Mouse (Mus musculus) bone marrow macrophage, adult 2 months (primary cell): Measurements from ENCODE around the gene Trp53tg5. TPM values are rescaled to one million over a fixed set of nuclear protein-coding genes. Genes with fewer than 3 reads are reported as not detected.
A peak's percentile ranks its signal among the peaks of the same experiment; 100 is the strongest.

ENCODE experiments used
- H3K27ac ChIP-seq: 2 replicates; pipeline ENCODE4 v1.5.1; 2012; ENCODE audit warnings: low read depth, low read length; ENCODE audit not compliant: insufficient read depth
- H3K4me1 ChIP-seq: 2 replicates; pipeline ENCODE4 v1.6.1; 2012; ENCODE audit warnings: low read length; ENCODE audit not compliant: control insufficient read depth, insufficient read depth
- H3K4me3 ChIP-seq: 2 replicates; pipeline ENCODE4 v1.5.1; 2012; ENCODE audit warnings: mild to moderate bottlenecking, low read length, moderate library complexity; ENCODE audit not compliant: insufficient read depth
- CTCF ChIP-seq: IDR thresholded peaks from 2 replicates; pipeline ENCODE4 v1.5.1; 2012; ENCODE audit warnings: low read depth, mild to moderate bottlenecking, low read length, moderate library complexity
- POLR2A ChIP-seq: IDR thresholded peaks from 2 replicates; pipeline ENCODE4 v1.6.1; 2012; ENCODE audit warnings: mild to moderate bottlenecking, low read depth, low read length, borderline replicate concordance
- polyA plus RNA-seq: library from polyadenylated mRNA; stranded (reverse); fragments of >200 nt; gene quantifications from 2 replicates; pipeline ENCODE4 v1.2.4, GENCODE M21; 2012; ENCODE audit not compliant: missing spikeins, insufficient read depth, insufficient read length

The Trp53tg5 gene
- not detected in 2 replicates for polyA plus RNA-seq

DNA sequence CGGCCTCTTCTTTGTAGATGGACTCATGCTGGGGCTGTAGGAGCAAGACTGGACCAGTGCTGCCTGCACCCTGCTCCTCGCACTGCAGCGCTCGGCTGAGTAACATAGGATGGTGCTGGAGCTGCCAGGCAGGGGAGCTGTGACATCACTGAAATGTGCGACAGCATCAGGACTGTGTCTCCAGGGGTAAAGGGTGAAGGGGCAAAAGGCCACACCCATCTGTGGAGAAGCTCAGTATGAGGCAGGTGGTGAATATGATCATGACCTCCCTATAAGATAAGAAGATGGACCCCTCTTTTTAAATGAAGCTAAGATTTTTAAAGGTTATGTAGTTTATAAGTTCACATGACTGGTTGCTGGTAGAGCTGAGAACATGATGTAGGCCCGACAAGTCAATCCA, at the start of gene Trp53tg5:
Trp53tg5 (minus strand) TSS at position 101 of the 400 bp plus-strand sequence.
- no peak within 1 kb of the TSS for H3K4me3 ChIP-seq
- TF ChIP-seq CTCF (no peak), POLR2A (no peak)
- H3K4me1 ChIP-seq: 0 out of 2 replicates have a peak, but pooled peaks cover 2% of the 10 kb centered on the region
- H3K27ac ChIP-seq: no peak within 1 kb of the TSS

DNA sequence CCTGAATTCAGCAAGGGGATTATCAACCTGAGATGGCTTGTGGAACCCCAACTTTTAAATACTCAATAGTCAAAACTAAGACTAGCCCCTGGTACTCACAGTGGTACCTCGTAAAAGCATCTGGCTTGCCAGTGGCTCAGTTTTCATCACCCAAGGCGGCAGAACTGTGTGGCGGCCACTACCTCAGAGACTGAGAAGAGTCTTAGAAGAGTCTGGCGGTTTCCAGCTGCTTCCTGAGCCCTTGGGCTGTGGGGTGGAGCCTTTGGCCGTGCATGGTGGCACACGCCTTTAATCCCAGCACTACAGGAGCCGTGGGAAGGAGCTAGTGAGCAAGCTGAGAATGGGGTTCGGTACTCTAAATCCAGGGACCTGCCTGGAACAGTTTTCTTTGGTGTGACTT, 48.8 kb upstream of the Trp53tg5 start:
- TF ChIP-seq POLR2A (no peak), CTCF (no peak)
- peaks cover 25% of the 10 kb centered on the region for H3K4me1 ChIP-seq
- peak overlapping the region; percentile 14 for H3K4me3 ChIP-seq
- H3K27ac ChIP-seq: no peak overlapping the region

DNA sequence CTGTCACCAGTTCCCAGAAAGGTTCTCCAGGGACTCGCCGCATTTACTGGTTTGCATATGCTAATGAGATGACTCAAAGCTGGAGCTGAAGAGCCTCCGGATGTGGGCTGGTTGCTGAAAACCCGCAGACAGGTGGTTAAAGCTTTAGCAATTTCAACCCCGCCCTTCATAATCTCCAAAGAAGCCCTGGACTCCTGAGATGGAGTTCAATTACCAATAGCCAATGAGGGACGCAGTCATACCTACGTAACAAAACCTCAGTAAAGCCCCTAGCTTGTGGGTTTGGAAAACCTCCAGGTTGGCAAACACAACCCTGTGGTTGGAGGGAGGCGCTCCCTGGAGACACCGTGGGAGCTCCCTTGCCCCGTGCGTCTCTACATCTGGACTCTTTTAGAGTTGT, 48.3 kb upstream of the Trp53tg5 start:
- no peak overlapping the region for H3K27ac ChIP-seq
- H3K4me1 ChIP-seq: peaks cover 25% of the 10 kb centered on the region
- TF ChIP-seq POLR2A: no peak
- no peak for TF ChIP-seq CTCF
- peak overlapping the region; percentile 14 for H3K4me3 ChIP-seq

DNA sequence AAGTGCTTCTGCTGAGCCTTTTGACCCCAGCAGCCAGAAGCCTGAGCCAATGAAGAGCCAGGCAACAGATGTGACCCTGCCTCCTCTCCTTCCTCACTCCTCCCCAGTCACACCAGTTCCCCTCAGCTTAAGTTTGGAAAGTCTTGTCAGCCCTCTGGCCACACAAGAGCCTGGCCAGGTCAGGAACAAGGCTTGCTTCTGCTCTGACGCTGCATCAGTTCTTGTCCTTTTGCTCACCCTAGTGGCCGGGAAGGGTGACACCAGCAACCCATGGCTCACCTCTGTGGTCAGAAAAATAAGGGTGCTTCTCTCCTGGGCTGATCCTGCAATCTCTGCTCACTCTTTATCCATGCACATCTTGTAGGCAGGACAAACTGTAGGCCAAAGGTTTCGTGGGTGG, 47.3 kb upstream of the Trp53tg5 start:
- no peak overlapping the region for H3K27ac ChIP-seq
- TF ChIP-seq CTCF (peak; percentile 59), POLR2A (no peak)
- peaks cover 25% of the 10 kb centered on the region for H3K4me1 ChIP-seq
- H3K4me3 ChIP-seq: no peak overlapping the region

DNA sequence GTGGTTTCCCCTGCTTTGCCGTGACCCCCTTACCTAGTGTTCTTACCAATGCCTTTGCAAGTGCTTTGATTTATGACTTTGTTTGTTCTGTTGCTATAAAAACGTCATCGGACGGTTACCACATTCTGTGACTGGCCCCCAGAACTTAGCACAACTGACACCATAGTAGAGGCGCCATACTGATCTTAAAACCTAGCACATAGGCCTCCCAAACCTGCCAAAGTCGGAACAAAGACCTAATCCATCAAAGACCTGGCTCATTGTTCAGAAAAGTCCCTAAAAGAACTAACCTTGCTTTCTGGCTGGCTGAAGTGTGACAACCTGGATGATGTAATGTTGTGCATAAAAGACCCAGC, 45.6 kb upstream of the Trp53tg5 start:
- Histone ChIP-seq H3K27ac (no peak overlapping the region), H3K4me3 (no peak overlapping the region), H3K4me1 (peaks cover 23% of the 10 kb centered on the region)
- no peak for TF ChIP-seq POLR2A
- no peak for TF ChIP-seq CTCF

DNA sequence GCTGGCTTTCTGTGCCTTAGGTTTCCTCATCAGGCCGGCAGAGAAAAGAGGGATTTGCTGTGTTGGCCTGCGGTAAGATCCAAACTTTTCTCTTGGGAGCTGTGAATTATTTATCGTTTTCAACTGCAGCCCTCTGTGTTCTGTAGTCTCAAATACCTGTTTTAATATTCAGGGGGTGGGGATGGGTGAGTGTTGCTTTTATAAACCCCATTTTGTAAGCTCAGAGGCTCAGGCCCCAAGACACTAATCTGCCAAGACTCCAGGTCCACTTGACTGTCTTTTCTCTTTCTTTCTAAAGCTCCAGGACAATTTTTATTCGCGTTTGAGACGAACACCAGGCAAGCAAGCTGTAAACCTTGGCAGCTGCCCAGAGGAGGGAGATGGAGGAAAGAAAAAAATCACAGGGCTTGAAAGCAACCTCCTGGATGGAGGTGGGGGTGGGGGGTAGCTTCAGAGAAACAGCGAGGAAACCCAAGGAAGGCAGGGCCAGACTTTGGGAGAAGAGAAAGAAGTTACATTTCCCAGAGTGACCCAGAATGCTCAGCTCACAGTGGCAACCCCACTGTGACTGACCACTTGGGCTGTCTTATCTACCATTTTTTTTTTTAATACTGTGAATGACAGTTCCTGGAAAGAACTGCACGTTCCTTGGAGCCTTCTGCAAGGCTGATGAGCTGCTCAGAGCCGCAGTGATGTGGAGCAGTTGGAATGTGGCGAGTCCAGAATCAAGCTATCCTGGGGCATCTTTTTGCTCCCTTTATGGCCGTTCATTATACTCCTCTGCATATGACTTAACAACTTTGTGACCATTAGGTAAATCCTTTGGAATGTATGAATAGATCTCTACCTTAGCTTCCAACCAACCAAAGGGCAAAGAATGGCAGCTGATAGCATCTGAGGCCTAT, 45.0 kb upstream of the Trp53tg5 start:
- Histone ChIP-seq H3K4me1 (peaks cover 22% of the 10 kb centered on the region), H3K27ac (no peak overlapping the region), H3K4me3 (no peak overlapping the region)
- TF ChIP-seq POLR2A (no peak), CTCF (no peak)

DNA sequence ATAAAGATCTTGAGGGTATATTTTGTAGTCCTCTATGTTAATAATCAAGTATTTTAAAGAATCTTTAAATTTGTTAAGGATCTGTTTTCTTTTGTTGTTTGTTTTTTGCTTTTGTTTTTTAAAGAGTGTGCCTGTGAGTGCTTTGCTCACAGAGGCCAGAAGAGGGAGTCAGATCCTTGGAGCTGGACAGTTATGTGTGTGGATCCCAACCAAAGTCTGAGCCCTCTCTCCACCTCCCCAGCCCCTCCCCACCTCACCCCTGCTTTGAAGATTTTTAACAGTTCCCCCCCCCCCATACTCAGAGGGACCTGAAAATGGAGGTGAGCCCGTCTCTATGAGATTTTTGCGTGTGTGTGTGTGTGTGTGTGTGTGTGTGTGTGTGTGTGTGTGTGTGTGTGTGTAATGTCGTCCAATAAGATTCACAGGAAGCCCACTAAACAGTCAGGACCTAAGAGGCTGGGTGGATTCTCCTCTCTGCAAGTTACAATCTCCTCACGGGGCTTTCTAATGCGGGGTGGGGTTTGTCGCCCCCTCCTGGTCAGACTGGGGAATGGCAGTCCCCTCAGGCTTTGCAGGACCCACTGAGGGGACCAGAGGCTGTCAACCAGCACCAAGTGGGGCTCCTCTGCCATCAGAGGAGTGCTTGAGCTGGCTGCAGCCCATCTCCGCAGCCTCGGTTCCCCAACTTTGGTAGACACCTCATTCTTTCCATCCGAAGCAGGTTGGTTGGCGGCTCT, 44.1 kb upstream of the Trp53tg5 start:
- TF ChIP-seq CTCF (peak; percentile 78), POLR2A (no peak)
- Histone ChIP-seq H3K4me3 (no peak overlapping the region), H3K4me1 (peaks cover 22% of the 10 kb centered on the region), H3K27ac (no peak overlapping the region)

DNA sequence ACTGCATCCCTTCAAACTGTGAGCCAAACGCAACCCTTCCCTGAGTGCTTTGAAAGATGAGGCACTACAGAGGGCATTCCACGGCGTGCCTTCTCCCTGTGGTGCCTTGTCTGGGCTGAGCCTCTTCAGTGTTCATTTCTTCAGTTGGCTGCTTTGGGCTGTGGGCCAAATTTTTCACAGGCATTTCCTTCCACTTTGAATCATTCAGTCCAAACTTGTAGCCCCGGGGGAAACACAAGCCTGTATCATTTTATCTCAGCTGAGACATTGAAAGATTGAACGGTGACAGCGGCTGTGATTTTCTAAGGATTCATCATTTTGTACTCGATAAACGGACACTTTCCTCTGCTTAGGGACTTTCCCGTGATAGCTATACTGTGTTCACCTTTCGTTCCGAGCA, 43.1 kb upstream of the Trp53tg5 start:
- no peak overlapping the region for H3K4me3 ChIP-seq
- H3K4me1 ChIP-seq: peaks cover 14% of the 10 kb centered on the region
- TF ChIP-seq POLR2A (no peak), CTCF (no peak)
- H3K27ac ChIP-seq: no peak overlapping the region

DNA sequence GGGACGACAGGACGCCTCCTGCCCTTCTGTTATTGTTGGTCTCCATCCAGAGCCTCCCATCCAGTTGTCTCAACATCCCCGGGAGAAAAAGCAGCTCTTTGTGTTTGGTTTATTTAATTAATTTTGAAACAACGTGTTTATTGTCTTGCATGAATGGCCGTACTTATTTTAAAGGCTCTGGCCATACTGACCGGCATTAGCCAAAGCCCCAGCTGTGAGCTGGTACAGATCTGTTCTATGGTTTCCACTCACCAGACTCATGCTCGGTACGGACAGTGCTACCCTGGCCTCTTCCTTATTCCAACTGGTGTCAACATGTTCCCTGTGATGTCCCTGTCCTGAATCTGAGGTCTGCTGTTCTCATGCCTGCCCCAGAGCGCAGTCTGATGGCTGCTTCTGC, 42.4 kb upstream of the Trp53tg5 start:
- H3K4me1 ChIP-seq: peaks cover 9% of the 10 kb centered on the region
- no peak overlapping the region for H3K4me3 ChIP-seq
- H3K27ac ChIP-seq: no peak overlapping the region
- TF ChIP-seq CTCF (no peak), POLR2A (no peak)

DNA sequence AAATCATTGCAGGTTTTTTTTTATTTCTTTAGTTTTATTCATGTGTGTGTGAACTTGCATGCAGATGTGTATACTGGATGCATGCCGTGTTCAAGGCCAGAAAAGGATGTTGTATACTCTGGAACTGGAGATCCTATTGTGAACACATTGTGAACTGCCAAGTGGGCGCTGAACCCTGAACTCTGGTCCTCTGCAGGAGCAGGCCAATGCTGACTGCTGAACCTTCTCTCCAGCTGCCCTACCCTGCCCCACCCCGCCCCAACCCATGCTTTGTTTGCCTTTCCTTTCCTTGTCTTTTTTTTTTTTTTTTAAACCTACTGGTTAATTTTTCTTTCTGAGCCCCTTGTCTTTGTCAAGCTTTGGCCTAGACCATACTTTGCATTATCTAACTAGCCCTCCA, 41.4 kb upstream of the Trp53tg5 start:
- no peak overlapping the region for H3K27ac ChIP-seq
- TF ChIP-seq CTCF (no peak), POLR2A (no peak)
- no peak overlapping the region for H3K4me3 ChIP-seq
- peaks cover 5% of the 10 kb centered on the region; the same call in 1 of the 2 replicates for H3K4me1 ChIP-seq
